Mouse (Mus musculus): Measurements from ENCODE around the gene Utrn.

GRCm38 (mm10) chr10:12700576-12700975 lies 168.6 kb downstream of the Utrn start:
- TF ChIP-seq CTCF (IDR thresholded peaks at IDR 0.05; ENCODE audit: control insufficient read depth, insufficient read depth, low read length): no peak
- TF ChIP-seq POLR2A (IDR thresholded peaks at IDR 0.05; ENCODE audit: borderline replicate concordance, control insufficient read depth, low read depth, low read length): no peak
